Mouse (Mus musculus): Measurements from ENCODE around the gene Sstr2. TPM values are rescaled to one million over a fixed set of nuclear protein-coding genes. Genes with fewer than 3 reads are reported as not detected.

Sstr2 gene
- total and polyA plus RNA-seq, 2 experiments from 2014 or later = 32.4 to 94.0 TPM

DNA sequence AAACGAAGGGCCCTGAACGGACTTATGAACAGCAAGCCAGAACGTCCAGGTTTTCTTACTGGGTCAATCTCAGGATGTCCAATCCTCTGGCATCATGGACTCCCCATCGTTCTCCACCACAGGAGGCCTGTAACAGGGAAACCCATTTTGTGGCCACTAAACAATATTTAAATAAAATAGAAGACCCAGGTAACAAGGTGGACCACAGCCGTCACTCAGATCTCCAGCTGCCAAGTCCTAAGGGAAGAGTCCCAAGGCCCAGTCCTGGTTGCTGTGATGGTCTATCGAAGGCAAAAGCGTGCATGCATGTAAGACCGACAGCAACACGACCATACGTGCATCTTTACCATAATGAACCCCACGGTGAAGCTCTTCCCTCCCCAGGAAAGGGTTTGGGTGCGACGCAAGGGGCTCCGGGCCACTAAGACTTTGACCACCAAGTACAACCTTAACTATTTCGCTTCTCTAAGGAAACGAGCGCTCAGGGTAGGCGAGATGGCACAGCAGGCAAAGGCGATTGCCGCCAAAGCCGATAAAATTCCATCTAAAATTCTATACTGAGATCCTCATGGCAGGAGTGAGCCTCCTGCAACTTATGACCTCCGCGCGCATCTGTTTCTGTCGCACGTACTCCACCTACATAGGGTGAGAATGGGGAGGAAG is 29.7 kb downstream of the Sstr2 start, which contains the start of gene Cog1:
TSS of gene Cog1 (plus strand) at position 480 of the 663 bp plus-strand sequence.
- Histone ChIP-seq H3K4me2 (ENCODE audit: low read depth, low read length) (peak within 1 kb of the TSS; percentile 78), H3K9me3 (ENCODE audit: low read length) (no peaks in the 10 kb centered on the region), H3K36me3 (ENCODE audit: insufficient read depth, low read length) (peaks cover 18% of the 10 kb centered on the region), H3K27me3 (ENCODE audit: insufficient read depth, low read length) (no peaks in the 10 kb centered on the region), H3K4me1 (ENCODE audit: insufficient read depth, low read length) (peaks cover 9% of the 10 kb centered on the region; the same call in 1 of the 2 replicates), H3K9ac (replicated peaks; ENCODE audit: low read length) (peak within 1 kb of the TSS; percentile 94), H3K4me3 (ENCODE audit: low read length) (peak within 1 kb of the TSS; percentile 82), H3K27ac (peak within 1 kb of the TSS; percentile 93)
- WGBS = 41% methylated on average over 26 of the region's 26 CpGs
- TF ChIP-seq CTCF (IDR thresholded peaks at IDR 0.05; ENCODE audit: low read depth) = no peak
- no peak for ATAC-seq
- no peak for DNase-seq (ENCODE audit: low spot score)

- 3% methylated on average over 70 of the region's 91 CpGs for WGBS
- ATAC-seq = peak; percentile 79
- Histone ChIP-seq H3K9me3 (ENCODE audit: low read length) (no peaks in the 10 kb centered on the region), H3K36me3 (ENCODE audit: insufficient read depth, low read length) (peaks cover 26% of the 10 kb centered on the region), H3K4me1 (ENCODE audit: insufficient read depth, low read length) (peaks cover 9% of the 10 kb centered on the region; the same call in 1 of the 2 replicates), H3K27me3 (ENCODE audit: insufficient read depth, low read length) (no peaks in the 10 kb centered on the region), H3K9ac (replicated peaks; ENCODE audit: low read length) (peak within 1 kb of the TSS; percentile 94), H3K27ac (peak within 1 kb of the TSS; percentile 93), H3K4me3 (ENCODE audit: low read length) (peak within 1 kb of the TSS; percentile 82), H3K4me2 (ENCODE audit: low read depth, low read length) (peak within 1 kb of the TSS; percentile 78)
- TF ChIP-seq CTCF (IDR thresholded peaks at IDR 0.05; ENCODE audit: low read depth) = peak; percentile 44
- peak; percentile 87 for DNase-seq (ENCODE audit: low spot score)
Observed at GRCm38 (mm10) chr11:113649353-113650210, 30.4 kb downstream of the Sstr2 start, which contains the start of gene Slc39a11. TSS of gene Slc39a11 (minus strand) at chr11:113650079.

GRCm38 (mm10) chr11:113651206-113651906 is 32.2 kb downstream of the Sstr2 start:
- Histone ChIP-seq H3K27me3 (ENCODE audit: insufficient read depth, low read length) (no peaks in the 10 kb centered on the region), H3K4me1 (ENCODE audit: insufficient read depth, low read length) (peaks cover 9% of the 10 kb centered on the region; the same call in 1 of the 2 replicates), H3K27ac (peak overlapping the region; percentile 66; the same call in 1 of the 2 replicates), H3K4me2 (ENCODE audit: low read depth, low read length) (peak overlapping the region; percentile 78; the same call in 1 of the 2 replicates), H3K9ac (replicated peaks; ENCODE audit: low read length) (no peak overlapping the region), H3K4me3 (ENCODE audit: low read length) (no peak overlapping the region; the same call in 1 of the 2 replicates), H3K9me3 (ENCODE audit: low read length) (no peaks in the 10 kb centered on the region), H3K36me3 (ENCODE audit: insufficient read depth, low read length) (peaks cover 42% of the 10 kb centered on the region)
- TF ChIP-seq CTCF (IDR thresholded peaks at IDR 0.05; ENCODE audit: low read depth) = no peak
- peak; percentile 50 for DNase-seq (ENCODE audit: low spot score)
- 62% methylated on average over 22 of the region's 22 CpGs for WGBS
- peak; percentile 42; the same call in 1 of the 2 replicates for ATAC-seq

- H3K9me3 ChIP-seq (ENCODE audit: low read length) = no peaks in the 10 kb centered on the region
- H3K4me2 ChIP-seq (ENCODE audit: low read depth, low read length) = no peak overlapping the region
- 0 out of 2 replicates have a peak overlapping the region, but pooled peaks have one; percentile 1 for H3K27ac ChIP-seq
- peaks cover 9% of the 10 kb centered on the region; the same call in 1 of the 2 replicates for H3K4me1 ChIP-seq (ENCODE audit: insufficient read depth, low read length)
- WGBS = 50% methylated on average over 8 of the region's 8 CpGs
- no peaks in the 10 kb centered on the region for H3K27me3 ChIP-seq (ENCODE audit: insufficient read depth, low read length)
- DNase-seq (ENCODE audit: low spot score) (peak; percentile 83), ATAC-seq (peak; percentile 56; the same call in 1 of the 2 replicates)
- H3K36me3 ChIP-seq (ENCODE audit: insufficient read depth, low read length) = peaks cover 45% of the 10 kb centered on the region
- H3K4me3 ChIP-seq (ENCODE audit: low read length) = no peak overlapping the region
- peak; percentile 80 for TF ChIP-seq CTCF (IDR thresholded peaks at IDR 0.05; ENCODE audit: low read depth)
- H3K9ac ChIP-seq (replicated peaks; ENCODE audit: low read length) = no peak overlapping the region
Observed at GRCm38 (mm10) chr11:113651907-113652273, 32.7 kb downstream of the Sstr2 start.

GRCm38 (mm10) chr11:113652516-113652915 is 33.4 kb downstream of the Sstr2 start:
- Histone ChIP-seq H3K4me3 (ENCODE audit: low read length) (no peak overlapping the region), H3K4me1 (ENCODE audit: insufficient read depth, low read length) (peaks cover 14% of the 10 kb centered on the region), H3K4me2 (ENCODE audit: low read depth, low read length) (no peak overlapping the region), H3K9me3 (ENCODE audit: low read length) (no peaks in the 10 kb centered on the region), H3K27me3 (ENCODE audit: insufficient read depth, low read length) (no peaks in the 10 kb centered on the region), H3K9ac (replicated peaks; ENCODE audit: low read length) (no peak overlapping the region), H3K36me3 (ENCODE audit: insufficient read depth, low read length) (peaks cover 52% of the 10 kb centered on the region), H3K27ac (no peak overlapping the region)
- DNase-seq (ENCODE audit: low spot score) = no peak
- ATAC-seq = no peak
- TF ChIP-seq CTCF (IDR thresholded peaks at IDR 0.05; ENCODE audit: low read depth) = no peak
- WGBS = 81% methylated on average over 6 of the region's 6 CpGs

DNA sequence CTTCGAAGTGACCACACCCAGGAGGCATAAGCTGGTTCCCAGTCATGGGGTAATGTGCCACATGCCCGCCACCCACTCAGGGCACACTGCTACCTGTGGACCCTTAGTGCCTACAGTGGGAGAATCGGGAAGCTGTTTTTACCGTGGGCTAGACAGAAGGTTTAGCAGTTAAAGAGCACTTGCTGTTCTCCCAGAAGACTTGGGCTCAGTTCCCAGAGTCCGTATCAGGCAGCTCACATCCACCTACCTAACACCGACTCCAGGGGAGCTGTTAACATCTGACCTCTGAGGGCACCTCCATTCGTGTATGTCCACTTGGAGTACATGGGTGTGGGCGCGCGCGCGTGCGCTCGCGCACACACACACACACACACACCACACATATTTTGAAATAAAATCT is 35.0 kb downstream of the Sstr2 start:
- Histone ChIP-seq H3K27ac (no peak overlapping the region), H3K27me3 (ENCODE audit: insufficient read depth, low read length) (no peaks in the 10 kb centered on the region), H3K9me3 (ENCODE audit: low read length) (no peaks in the 10 kb centered on the region), H3K4me1 (ENCODE audit: insufficient read depth, low read length) (peaks cover 15% of the 10 kb centered on the region), H3K4me3 (ENCODE audit: low read length) (no peak overlapping the region), H3K9ac (replicated peaks; ENCODE audit: low read length) (no peak overlapping the region), H3K4me2 (ENCODE audit: low read depth, low read length) (no peak overlapping the region), H3K36me3 (ENCODE audit: insufficient read depth, low read length) (peaks cover 67% of the 10 kb centered on the region)
- 87% methylated on average over 15 of the region's 15 CpGs for WGBS
- no peak for TF ChIP-seq CTCF (IDR thresholded peaks at IDR 0.05; ENCODE audit: low read depth)
- DNase-seq (ENCODE audit: low spot score) (no peak), ATAC-seq (no peak)

Data from hindbrain, postnatal 0 days (tissue).